Mouse (Mus musculus): ENCODE results near the gene Ndrg3. TPM values are rescaled to one million over a fixed set of nuclear protein-coding genes. Genes with fewer than 3 reads are reported as not detected.

The Ndrg3 gene
- polyA plus RNA-seq (2012; rRNA removed), result 112 and 118 TPM in 2 replicates

GRCm38 (mm10) chr2:156991470-156992319, at the start of gene Ndrg3:
TSS of gene Ndrg3 (minus strand) at chr2:156992056.

GRCm38 (mm10) chr2:157006511-157007233, 14.8 kb upstream of the Ndrg3 start, which contains the start of gene Dsn1:
TSS of gene Dsn1 (minus strand) at chr2:157007154.

DNA sequence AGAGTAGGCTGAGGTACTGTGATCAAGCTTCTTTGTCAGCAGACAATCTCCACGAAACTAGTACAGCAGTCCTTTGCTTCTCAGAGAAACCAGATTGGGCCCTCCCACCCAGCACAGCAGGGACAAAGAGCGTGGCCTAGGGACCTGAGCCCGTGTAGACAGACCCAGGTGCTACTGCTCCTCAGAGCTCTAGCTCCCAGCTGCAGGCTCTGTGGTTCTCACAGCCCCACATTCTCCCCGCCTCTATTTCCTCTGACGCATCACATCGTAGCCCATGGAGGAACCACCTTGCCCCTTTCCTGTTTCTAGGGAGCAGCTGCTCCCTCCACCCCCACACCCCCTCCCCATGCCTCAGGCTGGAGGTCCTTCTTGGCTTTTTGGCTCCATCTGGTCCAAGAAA, 104.8 kb downstream of the Ndrg3 start, which contains the start of gene Sla2:
Sla2 (minus strand) TSS at position 176 of the 400 bp plus-strand sequence.

Other genes with a start within 250 kb of the Ndrg3 start
- 28.0 and 48.6 TPM in 2 replicates for gene Myl9, start 216.6 kb downstream of the Ndrg3 start, polyA plus RNA-seq (2012; rRNA removed)
- gene Tgif2, start 152.0 kb downstream of the Ndrg3 start, polyA plus RNA-seq (2012; rRNA removed), result 34.8 and 43.8 TPM in 2 replicates
- gene 4930518I15Rik, start 134.1 kb downstream of the Ndrg3 start, polyA plus RNA-seq (2012; rRNA removed), result 4.2 and 4.7 TPM in 2 replicates
- gene Rab5if, start 128.9 kb downstream of the Ndrg3 start, polyA plus RNA-seq (2012; rRNA removed), result 104 TPM in 2 replicates
- gene Sla2, start 104.9 kb downstream of the Ndrg3 start, polyA plus RNA-seq (2012; rRNA removed), result 0.06 TPM in 2 replicates
- gene Dsn1, start 15.1 kb upstream of the Ndrg3 start, polyA plus RNA-seq (2012; rRNA removed), result 17.1 and 21.8 TPM in 2 replicates
- gene Soga1, start 87.2 kb upstream of the Ndrg3 start, polyA plus RNA-seq (2012; rRNA removed), result 21.5 and 22.0 TPM in 2 replicates
- gene Tldc2, start 95.0 kb upstream of the Ndrg3 start, polyA plus RNA-seq (2012; rRNA removed), result 0.14 TPM in 2 replicates
- 21.3 and 24.9 TPM in 2 replicates for gene Samhd1, start 143.2 kb upstream of the Ndrg3 start, polyA plus RNA-seq (2012; rRNA removed)
- gene Rbl1, start 212.5 kb upstream of the Ndrg3 start, polyA plus RNA-seq (2012; rRNA removed), result 15.1 and 18.8 TPM in 2 replicates